Mouse (Mus musculus) ES-Bruce4 (cell line): ENCODE data around the gene Atp2b2.

ENCODE experiments used
- CTCF ChIP-seq: IDR thresholded peaks from one replicate; pipeline ENCODE4 v1.8.1; 2011; ENCODE audit warnings: low read depth, low read length
- EP300 ChIP-seq: IDR thresholded peaks from 2 replicates; pipeline ENCODE4 v1.6.1; 2011; ENCODE audit warnings: low read depth, low read length; ENCODE audit not compliant: insufficient read depth
- POLR2A ChIP-seq: IDR thresholded peaks from one replicate; pipeline ENCODE4 v1.8.1; 2011; ENCODE audit warnings: low read length; ENCODE audit not compliant: insufficient read depth

DNA sequence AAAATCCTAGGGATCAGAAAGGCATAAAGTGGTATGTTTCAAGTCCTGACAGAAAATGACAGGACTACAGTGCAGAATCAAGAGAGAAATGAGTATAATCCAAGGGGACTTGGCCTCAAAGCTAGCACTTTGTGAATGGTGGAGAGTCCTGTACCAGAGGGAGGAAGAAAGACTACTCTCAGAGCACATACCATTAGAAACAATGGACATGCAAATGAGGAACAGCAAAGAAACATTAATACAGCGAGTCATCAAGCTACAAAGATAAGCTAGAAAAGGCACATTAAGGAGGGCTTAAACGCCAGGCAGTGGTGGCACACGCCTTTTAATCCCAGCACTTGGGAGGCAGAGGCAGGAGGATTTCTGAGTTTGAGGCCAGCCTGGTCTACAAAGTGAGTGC is 311.1 kb downstream of the Atp2b2 start:
- no peak for TF ChIP-seq POLR2A
- no peak for TF ChIP-seq CTCF
- no peak for TF ChIP-seq EP300
